Mouse (Mus musculus): ENCODE data around the gene Atp2b1. TPM values are rescaled to one million over a fixed set of nuclear protein-coding genes. Genes with fewer than 3 reads are reported as not detected.

Atp2b1 gene
- total and polyA plus RNA-seq, 3 experiments: 23.5 to 26.6 TPM; not detected in 1

- TF ChIP-seq POLR2AphosphoS5 (IDR thresholded peaks at IDR 0.05; ENCODE audit: borderline replicate concordance, low read depth, low read length): no peak
- TF ChIP-seq MYC (IDR thresholded peaks at IDR 0.05; ENCODE audit: low read depth, low read length): no peak
- TF ChIP-seq USF2 (IDR thresholded peaks at IDR 0.05; ENCODE audit: borderline replicate concordance in 1 of 2, insufficient read depth in 1 of 2, low read depth in 1 of 2, low read length in 2 of 2): peak in 1 of 2 experiments; percentile 50; a peak in 1 of 4 replicates
- TF ChIP-seq RCOR1 (IDR thresholded peaks at IDR 0.05; ENCODE audit: low read depth, low read length): peak; percentile 79
- TF ChIP-seq GABPA (IDR thresholded peaks at IDR 0.05; ENCODE audit: low read depth, low read length): no peak
- TF ChIP-seq MXI1 (IDR thresholded peaks at IDR 0.05; ENCODE audit: low read depth, low read length): peak; percentile 74; the same call in 1 of the 2 replicates
- no peak for TF ChIP-seq SMC3 (IDR thresholded peaks at IDR 0.05; ENCODE audit: low read depth, low read length)
- TF ChIP-seq POLR2A (IDR thresholded peaks at IDR 0.05; ENCODE audit: control insufficient read depth in 1 of 2, insufficient read depth in 1 of 2, low read depth in 1 of 2, low read length in 2 of 2, poor library complexity in 1 of 2): no peak
- TF ChIP-seq UBTF (IDR thresholded peaks at IDR 0.05; ENCODE audit: borderline replicate concordance, insufficient read depth, low read depth, low read length): no peak
- no peak for TF ChIP-seq ZMIZ1 (IDR thresholded peaks at IDR 0.05; ENCODE audit: low read depth, low read length)
- peak; percentile 96 for TF ChIP-seq TCF12 (IDR thresholded peaks at IDR 0.05; ENCODE audit: low read depth, low read length)
- peak; percentile 24; the same call in 1 of the 2 replicates for TF ChIP-seq ELF1 (IDR thresholded peaks at IDR 0.05; ENCODE audit: low read depth, low read length)
- TF ChIP-seq ZC3H11A (IDR thresholded peaks at IDR 0.05; ENCODE audit: low read depth, low read length): no peak
- no peak for TF ChIP-seq JUND (IDR thresholded peaks at IDR 0.05; ENCODE audit: low read depth, low read length)
- TF ChIP-seq ETS1 (IDR thresholded peaks at IDR 0.05; ENCODE audit: low read depth, low read length): peak; percentile 91
- TF ChIP-seq ZKSCAN1 (IDR thresholded peaks at IDR 0.05; ENCODE audit: low read depth, low read length): no peak
- TF ChIP-seq EP300 (IDR thresholded peaks at IDR 0.05; ENCODE audit: low read depth in 1 of 2, low read length in 2 of 2): peak; percentile 88 to 93
- TF ChIP-seq KAT2A (conservative IDR thresholded peaks at IDR 0.05; ENCODE audit: low read depth, low read length): no peak; the same call in 1 of the 2 replicates
- no peak for TF ChIP-seq TBP (IDR thresholded peaks at IDR 0.05; ENCODE audit: low read depth, low read length)
- no peak for TF ChIP-seq CHD1 (IDR thresholded peaks at IDR 0.05; ENCODE audit: low read depth, low read length)
- TF ChIP-seq CHD2 (IDR thresholded peaks at IDR 0.05; ENCODE audit: low read length): no peak
Measured at GRCm38 (mm10) chr10:98949750-98950149, 35.5 kb downstream of the Atp2b1 start (continued).

GRCm38 (mm10) chr10:98951286-98952270 is 37.4 kb downstream of the Atp2b1 start:
- peaks cover 0 to 33% of the 10 kb centered on the region in 2 experiments; a peak in 2 of 4 replicates for H3K36me3 ChIP-seq (ENCODE audit: control insufficient read depth in 1 of 2, insufficient read depth in 2 of 2, low read length in 2 of 2)
- no peak overlapping the region for H3K4me3 ChIP-seq (ENCODE audit: control insufficient read depth in 1 of 2, insufficient read depth in 1 of 2, low read depth in 2 of 2, low read length in 2 of 2)
- H3K79me2 ChIP-seq (ENCODE audit: control insufficient read depth, insufficient read depth, low read length, poor library complexity): peaks cover 15% of the 10 kb centered on the region
- no peak overlapping the region for H3K9ac ChIP-seq (ENCODE audit: control insufficient read depth, low read depth, low read length, poor library complexity, severe bottlenecking)
- TF ChIP-seq TAL1 (IDR thresholded peaks at IDR 0.05; ENCODE audit: low read length) (0 out of 2 replicates have a peak, but pooled peaks have one; percentile 3), MYC (IDR thresholded peaks at IDR 0.05; ENCODE audit: low read depth, low read length) (no peak)
- no peak for DNase-seq (ENCODE audit: low read depth, low spot score)
- H3K4me1 ChIP-seq (ENCODE audit: control insufficient read depth in 1 of 2, insufficient read depth in 2 of 2, low read length in 2 of 2): peaks cover 12 to 15% of the 10 kb centered on the region in 2 experiments
- no peaks in the 10 kb centered on the region for H3K9me3 ChIP-seq (replicated peaks; ENCODE audit: insufficient read depth, low read length)
- H3K27me3 ChIP-seq (ENCODE audit: control insufficient read depth in 1 of 2, insufficient read depth in 2 of 2, low read length in 2 of 2): no peaks in the 10 kb centered on the region
- H3K27ac ChIP-seq (ENCODE audit: control insufficient read depth, low read depth, low read length): no peak overlapping the region
